Mouse (Mus musculus): ENCODE measurements at regions not wholly inside any gene's neighbourhood (a gene's known extent, or its start where the extent isn't known, plus 50 kb on each side); places are given as distances from the start of the nearest gene placed in this dataset.

DNA sequence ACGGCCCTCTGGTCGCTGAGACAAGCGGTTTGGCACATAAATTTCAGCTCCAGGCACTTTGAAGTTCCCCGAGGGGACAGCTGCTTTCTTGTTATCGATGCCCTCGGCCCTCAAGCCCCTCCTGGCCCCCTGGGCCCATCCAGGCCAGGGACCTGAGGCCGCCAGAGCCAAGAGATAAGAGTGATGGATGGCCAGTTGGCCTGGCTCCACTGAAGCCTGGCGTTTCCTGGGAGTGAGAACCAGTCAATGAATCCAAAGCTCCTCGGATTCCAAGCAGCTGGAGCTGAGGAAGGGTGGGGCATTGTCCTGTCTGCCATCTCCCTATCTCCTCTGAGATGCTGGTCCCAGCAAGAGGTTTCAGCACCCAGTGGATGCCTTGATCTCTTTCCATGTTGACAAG is 71.6 kb upstream of the Hand1 start:
- DNase-seq = no peak

- DNase-seq = no peak
These were observed 66.7 kb upstream of the Hand1 start for GRCm38 (mm10) chr11:57899335-57899734.

DNA sequence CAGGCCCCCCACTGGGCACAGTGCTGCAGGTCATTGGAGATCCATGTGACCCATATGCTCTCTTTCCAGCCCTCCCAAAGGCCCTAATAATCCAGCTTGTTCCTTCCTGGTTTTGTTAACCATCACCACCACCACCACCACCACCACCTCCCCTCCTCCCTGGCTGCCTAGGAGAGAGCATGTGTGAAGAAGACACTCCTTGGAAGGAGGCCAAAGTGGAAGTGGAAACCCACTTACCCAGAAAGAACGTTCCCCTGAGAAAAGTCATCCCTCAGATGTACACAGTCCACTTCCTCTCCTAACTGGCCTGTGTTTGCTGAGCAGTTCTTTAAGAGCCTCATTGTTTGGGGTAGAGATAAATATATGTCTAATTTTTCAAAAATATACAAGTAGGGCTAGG is 62.9 kb upstream of the Hand1 start:
- no peak for DNase-seq

DNA sequence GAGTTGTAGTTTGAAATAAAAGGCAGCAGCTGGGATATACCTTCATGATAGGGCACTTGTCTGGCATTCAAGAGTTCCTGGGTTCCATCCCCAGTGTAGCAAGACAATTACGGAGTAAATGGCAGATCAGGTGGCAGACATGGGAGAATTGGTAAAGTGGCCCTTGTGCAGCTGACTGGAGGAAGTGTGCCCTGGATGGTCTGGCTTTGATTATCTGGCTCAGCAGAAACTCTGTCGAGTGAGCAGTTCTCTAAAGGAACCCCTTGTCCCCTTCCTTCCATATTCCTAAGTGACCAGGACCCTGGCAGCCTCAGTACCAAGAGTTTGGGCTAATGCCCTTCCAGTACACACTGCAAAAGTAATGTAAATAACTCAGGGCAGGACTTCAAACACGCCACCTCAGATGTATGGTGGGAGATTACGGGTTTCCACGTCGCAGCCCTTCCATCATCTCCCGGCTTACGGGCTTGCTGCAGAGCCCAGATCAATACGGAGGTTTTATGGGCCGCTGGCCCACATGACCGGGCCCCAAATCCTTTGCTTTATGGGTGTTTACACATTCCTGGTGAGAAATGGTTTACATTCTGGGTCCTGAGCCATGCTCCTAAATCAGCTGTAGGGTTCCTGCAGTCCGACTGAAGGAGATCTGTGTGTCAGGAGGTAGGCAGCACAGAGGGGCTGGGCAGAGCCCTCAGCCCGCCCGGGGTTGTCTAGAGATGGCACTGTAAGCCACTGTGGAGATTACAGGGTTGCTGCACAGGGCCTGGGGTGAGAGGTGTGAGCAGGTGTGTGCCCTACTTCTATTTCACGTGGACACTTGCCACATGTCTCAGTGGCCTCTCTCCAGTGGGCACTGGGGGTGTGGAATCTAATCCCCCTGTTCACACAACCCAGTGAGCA is 50.4 kb upstream of the Hand1 start:
- no peak for DNase-seq
